Mouse (Mus musculus): ENCODE measurements around the gene Trim28.
A peak's percentile ranks its signal among the peaks of the same experiment; 100 is the strongest.

Gene Trim28

DNA sequence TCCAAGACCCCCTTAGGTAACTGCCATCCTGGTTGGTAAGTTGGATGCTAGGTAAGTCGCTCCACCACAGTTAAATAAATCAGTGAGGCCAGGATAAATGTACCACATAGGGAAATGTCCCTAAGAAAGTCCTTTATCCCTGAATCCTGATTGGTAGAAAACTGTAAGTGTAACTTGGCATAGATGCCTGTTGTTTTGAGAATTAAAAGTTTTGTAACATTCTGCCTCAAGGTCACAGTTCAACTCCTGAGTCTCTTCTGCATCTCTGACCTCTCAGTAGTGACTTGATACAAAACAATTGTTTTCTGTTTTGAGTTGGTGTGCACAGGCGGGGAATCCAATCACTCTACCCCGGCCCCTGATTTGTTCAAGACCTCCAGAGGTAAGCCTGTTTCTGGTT is at the start of gene Trim28:
TSS of gene Trim28 (plus strand) at position 264 of the 400 bp plus-strand sequence.
- DNase-seq, result no peak

DNA sequence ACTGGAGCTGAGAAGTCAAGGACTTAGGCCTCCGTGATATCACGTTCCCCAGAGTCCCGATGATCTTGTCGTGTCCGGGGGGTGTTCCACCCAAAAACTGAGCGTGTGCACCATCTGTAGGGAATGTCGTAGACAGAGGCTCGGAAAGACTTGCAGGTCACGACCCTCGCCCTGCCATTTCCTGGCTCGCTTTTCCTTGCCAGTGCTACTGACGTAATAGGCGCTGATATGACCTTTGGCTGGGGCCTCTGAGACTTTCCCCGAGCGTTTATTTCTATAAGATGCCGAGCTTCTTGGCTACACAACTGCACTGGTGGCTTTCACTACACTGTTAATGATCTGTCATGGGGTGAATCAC is 49.1 kb upstream of the Trim28 start:
- no peak for DNase-seq

DNA sequence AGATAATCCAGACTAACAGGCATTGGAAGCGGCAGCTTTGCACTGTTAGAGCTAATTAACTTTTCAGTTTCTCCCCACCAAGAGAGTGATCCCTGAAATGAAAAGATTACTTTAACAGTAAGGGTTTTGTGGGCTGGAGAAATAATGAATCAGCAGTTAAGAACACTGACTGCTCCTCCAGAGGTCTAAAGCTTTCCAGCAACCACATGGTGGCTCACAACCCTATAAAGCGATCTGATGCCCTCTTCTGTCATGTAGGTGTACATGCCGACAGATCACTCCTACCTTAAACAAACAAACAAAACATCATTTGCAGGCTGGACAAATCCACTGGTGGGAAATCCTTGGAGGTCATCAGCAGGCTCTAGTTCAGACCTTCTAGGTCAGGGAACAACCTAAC is 44.0 kb upstream of the Trim28 start:
- DNase-seq, result no peak

DNA sequence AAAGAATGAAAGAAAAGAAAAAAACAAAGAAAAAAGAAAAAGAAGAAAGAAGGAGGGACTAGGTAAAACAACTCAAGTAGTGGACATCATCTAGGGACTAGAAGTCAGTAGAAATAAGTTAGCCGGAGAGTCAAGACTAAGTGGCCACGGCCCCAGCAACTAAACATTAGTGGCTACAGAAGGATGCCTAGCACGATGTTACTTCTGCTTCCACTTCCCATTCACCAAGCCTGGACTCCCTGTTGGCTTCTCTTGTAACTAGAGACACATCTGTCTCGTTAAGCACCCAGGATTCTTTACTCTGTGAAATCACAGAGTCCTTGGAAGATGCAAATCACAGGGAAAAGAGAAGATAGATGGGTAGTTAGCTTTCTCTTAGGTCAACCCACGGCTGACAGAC is 41.4 kb upstream of the Trim28 start:
- no peak for DNase-seq

DNA sequence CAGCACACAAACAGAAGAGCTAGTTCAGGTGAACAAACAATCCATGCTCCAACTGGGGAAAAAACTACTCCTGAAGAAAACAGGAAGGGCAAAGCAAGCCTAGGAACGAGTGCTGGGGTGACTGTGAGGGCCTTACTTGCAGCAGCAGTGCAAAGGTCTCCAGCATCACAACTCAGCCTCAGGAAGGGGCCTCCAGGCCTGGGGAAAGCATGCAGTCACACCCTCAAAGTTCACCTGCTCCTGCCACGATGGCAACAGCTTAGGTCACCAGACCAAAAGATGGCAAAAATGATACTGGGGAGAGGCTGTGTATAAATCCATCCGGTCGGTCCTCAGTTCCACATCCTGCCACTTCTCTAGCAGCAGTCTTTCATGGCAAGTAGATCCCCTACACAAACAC is 40.0 kb upstream of the Trim28 start:
- DNase-seq, result no peak

DNA sequence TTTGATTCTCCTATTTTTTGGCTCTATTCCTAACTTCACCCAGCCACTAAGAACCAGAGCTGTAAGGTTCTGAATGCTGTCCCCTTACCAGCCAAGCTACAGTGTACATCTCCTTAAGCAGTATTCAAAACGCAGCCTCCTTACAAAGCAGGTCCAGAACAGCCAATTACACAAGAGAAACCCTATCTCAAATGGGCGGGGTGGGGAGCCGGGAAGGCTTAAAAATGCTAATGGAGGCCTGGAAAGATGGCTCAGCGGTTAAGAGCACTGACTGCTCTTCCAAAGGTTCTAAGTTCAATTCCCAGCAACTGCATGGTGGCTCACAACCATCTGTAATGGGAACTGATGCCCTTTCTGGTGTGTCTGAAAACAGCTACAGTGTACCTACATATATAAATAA is 39.2 kb upstream of the Trim28 start:
- DNase-seq, result no peak

DNA sequence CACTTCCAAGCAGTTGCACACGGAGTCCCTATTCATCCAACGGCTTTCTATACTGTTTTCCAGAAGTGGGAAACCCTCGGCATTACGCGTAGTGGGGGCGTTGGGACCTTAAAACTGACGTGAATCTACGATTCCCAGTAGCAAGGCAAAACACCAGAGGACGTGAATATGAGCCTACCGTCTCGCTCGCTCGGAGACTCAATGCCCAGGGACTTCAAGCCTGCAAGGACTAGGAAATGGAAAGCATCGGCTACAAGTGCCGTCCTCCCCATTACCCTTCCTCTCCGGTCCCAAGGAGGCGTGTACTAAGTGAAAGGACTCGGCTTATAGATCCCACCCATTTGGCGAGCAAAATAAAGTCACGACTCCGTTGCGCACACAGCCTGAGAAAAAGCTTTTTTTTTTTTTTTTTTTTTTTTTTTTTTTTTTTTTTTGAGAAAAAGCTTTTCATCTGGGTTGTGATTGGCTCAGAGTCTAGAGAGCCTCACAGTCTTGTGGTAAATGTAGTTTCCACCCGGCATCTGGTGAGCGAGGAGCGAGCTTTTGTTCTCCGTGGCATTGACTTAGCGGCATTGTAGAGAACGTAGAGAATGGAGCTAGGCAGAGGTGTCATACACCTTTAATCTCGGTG is 37.3 kb upstream of the Trim28 start:
- peak; percentile 75 for DNase-seq

DNA sequence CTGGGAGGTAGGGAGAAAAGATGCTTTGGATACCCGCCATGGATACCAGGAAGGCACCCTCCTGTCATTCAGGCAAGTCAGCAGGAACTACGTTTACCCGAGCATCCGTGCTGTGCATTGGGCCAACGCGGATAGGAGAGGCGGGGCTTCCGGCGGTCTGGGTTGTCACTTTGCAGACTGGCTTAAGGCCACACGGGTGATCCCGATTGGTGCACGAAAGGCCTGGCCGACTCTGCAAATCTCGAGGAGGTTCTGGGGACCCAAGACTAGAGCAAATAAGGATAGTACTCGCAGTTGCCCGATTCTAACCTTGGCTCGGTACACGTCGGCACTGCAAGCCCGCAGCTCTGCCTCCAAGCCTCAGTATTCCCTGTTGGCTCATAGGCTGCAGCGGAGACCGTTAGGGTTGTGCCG is 33.2 kb upstream of the Trim28 start, which contains the start of gene Zfp324:
TSS of gene Zfp324 (plus strand) at position 161 of the 414 bp plus-strand sequence.
- DNase-seq, result peak; percentile 90

DNA sequence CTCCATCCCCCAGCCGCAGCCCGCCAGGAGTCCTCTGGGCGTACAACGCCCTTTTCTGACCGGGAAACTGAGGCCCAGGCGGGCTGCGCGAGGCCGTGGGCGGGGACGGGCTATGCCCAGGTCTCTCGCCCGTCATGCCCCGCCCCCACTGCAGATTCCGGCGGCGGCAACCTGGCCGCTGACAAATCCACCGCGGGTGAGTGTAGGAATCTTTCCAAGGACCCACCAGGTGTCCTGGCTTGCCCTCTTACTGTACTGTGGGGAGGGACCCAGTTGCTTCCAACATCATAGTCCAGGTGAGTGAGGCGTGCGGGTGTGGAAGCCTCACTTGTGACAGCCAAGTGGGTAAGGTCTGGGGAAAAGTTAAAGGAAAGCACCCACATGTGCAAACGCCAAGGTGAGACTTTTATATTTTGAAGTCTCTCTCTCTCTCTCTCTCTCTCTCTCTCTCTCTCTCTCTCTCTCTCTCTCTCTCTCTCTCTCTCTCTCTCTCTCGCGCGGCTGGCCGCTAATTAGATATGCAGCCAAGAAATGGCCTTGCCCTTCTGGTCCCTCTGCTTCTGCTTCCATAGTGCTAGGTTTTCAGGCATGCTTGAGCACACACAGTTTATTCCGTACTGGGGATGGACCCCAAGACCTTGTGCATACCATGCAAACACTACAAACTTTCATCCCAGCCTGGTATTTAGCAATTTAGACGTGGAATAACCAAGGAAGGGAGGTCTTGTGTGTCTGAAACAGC is 32.6 kb upstream of the Trim28 start:
- peak; percentile 86 for DNase-seq

DNA sequence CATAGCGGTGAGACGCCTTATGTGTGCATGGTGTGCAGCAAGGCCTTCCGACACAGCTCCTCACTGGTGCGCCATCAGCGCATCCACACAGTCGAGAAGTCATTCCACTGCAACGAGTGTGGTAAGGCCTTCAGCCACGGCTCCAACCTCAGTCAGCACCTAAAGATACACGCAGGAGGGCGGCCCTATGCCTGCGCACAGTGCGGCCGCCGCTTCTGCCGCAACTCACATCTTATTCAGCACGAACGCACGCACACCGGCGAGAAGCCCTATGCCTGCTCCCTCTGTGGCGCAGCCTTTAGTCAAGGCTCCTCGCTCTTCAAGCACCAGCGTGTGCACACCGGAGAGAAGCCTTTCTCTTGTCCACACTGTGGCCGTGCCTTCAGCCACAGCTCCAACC is 28.0 kb upstream of the Trim28 start:
- DNase-seq, result no peak

DNA sequence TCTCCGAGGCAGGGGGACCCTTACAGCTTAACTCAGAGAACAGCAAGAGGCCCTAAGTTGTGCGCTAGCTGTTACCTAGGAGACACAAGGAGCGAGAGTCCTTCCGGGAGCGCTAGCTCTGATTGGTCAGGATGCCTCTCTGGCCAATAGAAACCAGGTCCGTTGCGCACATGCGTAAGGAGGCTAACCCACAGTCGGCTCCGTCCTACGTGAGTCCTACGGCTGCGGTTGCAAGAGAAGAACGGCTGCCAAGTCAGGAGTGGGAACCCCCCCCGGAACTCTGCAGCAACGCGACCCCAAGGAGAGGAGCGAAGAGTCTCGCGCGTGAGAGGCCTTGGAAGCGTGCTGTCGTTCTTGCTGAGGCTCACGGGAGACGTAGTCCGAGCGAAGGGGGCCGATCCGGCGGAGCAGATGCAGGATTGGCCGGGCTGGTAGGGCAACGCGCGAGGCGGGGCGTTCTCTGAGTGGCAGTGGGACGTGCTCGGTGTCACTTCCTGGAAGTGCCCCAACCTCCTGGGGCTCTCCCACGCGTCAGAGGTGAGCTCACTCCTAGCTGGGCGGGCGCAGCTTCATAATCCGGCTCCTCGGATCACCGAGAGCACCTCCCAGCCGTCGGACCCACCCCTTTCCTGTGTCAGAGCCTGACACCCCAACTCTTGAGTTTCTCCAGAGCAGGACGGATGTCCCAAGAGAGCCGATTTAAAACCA is 21.1 kb upstream of the Trim28 start, which contains the start of gene Zfp446:
TSS of gene Zfp446 (plus strand) at position 167 of the 708 bp plus-strand sequence.
- peak; percentile 96 for DNase-seq

DNA sequence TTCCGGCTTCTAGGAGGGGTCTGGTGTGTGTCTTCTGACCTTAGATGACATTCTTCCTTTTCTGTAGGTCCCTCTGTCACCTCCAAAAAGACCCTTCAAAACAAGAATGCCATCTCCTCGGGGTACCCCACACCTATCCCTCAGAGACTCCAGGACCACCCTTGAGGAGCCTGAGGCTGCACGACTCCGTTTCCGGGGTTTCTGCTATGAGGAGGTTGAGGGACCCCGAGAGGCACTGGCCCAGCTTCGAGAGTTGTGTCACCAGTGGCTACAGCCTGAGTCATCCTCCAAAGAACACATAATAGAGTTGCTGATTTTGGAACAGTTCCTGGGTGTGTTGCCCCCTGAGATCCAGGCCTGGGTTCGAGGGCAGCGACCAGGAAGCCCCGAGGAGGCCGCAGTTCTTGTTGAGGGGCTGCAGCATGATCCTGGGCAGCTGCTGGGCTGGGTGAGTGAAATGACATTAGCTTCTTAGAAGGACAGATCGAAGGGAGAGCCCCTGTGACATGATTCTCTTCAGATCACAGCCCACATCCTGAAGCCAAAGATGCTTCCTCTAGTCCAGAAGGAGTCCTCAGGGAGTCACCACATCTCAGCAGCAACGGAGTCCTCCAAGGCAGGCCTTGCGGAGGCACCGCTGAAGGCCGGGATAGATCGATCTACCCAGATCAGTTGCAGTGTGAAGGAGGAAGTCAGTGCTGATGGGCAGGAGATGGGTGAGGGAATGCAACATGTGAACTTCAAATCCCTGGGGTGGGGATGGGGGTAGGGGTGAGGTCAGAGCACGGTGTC is 19.8 kb upstream of the Trim28 start:
- peak; percentile 35 for DNase-seq

DNA sequence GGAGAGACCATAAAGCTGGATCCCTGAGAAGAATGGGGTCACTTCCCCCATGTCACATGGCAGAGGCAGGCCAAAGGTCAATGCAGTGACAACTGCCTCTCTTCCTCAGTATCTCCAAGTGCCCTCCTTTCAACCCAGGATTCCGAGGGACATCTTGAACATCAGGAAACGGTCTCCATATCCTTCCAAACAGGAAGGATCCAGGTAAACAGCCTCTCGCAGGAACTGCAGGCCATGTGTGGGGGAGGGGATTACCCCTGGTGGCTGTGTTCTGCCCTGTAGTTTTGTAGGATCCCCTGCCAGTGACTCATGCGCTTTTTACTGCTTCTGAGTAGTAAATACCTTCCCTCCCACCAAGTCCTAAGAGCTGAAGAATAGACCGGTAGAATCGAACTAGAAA is 19.1 kb upstream of the Trim28 start:
- no peak for DNase-seq

DNA sequence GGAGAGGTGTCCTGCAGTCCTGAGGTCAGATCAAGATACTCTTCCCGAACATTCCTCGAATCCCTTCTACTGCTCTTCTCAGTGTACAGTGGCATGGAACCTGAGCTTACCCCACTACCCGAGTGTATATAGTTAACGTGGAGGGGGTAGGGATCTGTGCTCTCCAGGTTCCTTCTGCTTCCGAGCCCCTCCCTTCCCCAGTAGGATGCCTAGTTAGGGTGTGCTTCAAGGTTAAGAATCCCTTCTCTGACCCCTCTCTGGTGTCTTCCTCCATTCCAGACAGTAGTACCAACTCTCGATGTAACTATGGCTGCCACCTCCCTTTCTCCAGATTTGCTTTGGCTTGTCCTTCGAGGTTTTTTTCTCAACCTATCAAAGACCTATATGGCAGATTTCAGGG is 18.6 kb upstream of the Trim28 start:
- DNase-seq, result no peak

DNA sequence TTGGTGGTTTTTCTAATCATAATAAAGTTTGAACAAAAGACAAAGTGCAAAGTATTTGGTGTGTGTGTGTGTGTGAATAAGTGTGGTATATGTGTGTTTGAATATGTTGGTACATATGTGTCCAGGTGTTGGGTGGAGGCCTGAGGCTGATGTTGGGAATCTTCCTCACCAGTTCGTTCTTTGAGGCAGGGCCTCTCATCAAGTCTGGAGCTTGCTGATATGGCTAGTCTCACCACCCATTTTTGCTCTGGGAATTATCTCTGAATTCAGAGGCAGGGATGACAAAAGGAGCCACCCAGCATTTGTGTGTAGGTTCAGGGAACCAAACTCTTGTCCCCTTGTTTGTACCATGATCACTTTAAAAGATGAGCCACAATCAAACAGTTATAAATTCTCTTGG is 13.2 kb upstream of the Trim28 start:
- DNase-seq, result no peak

DNA sequence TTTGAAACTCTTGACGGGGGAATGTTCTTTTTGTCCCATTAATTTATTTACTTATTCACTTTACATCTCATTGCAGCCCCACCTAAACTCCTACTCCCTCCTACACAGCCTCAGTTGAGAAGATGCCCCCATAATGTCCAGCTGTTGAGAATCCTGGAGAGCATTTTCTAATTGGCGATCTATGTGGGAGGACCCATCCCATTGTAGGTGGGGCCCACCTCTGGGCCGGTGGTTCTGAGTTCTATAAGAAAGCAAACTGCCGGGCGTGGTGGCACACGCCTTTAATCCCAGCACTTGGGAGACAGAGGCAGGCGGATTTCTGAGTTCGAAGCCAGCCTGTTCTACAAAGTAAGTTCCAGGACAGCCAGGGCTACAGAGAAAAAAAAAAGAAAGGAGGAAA is 12.0 kb upstream of the Trim28 start:
- no peak for DNase-seq

DNA sequence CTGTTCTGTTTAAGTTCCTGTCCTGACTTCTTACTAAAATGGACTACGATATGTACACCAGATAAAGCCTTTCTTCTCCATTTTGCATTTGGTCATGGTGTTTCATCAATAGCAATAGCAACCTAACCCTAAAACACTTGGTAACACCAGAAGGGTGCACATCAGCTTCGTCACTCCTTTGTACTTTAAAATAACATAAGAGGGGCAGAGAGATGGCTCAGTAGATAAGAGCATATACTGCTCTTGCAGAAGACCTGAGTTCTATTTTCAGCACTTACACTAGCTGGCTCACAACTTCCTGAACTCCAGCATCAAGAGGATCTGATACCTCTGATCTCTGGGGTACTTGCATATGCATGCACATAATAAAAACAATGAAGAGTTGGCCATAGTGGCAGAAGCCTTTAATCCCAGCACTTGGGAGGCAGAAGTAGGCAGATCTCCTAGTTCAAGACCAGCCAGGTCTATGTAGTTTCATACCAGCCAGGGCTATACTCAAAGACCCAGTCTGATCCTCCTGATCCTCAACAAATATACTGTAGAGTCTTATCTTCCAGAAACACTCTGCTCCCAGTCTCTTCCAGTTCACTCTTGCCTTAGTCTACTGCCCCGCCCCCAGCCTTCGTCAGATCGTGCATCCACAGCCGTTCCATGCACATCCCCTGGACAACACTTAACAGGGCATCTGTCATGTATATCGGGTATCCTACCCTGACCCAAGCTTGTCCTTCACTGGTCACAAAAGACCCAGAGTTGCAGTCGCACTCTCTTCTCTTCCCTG is 11.3 kb upstream of the Trim28 start:
- no peak for DNase-seq

DNA sequence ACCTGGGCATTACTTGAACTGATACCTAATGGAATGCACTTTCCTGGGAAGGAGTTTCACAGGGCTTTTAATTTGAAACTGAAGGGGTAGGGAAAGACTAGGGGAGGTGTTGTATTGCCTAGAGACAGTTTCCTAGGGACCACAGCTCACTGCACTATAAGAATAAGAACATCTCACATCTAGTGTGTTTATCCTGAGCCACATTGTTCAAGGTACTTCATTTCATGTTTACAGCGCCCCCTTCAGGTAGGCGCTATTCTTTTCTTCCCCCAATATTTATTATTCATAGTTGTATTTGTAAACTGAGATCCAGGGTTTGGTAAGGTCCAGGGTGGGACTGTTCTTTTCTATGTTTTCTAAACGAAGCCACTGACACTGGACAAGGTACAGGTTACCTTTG is 6.7 kb upstream of the Trim28 start:
- DNase-seq, result peak; percentile 77

DNA sequence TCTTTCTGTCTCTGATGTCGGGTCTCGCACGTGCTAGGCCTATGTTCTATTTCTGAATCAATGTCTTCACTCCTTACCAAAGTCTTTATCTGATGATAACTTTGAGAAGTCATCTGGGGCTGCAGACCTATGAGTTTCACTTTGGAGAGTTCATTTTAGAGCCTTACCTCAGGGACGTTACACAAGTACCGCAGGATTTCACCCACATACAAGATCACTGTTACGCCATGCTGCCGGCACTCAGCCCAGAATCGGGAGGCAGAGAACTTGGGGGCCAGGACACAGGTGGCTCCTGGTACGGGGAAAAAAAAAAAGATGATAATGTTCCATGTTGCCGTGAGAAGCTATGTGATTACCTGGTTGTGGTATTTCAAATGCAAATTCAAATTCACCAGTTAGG is 5.8 kb upstream of the Trim28 start:
- DNase-seq, result no peak

DNA sequence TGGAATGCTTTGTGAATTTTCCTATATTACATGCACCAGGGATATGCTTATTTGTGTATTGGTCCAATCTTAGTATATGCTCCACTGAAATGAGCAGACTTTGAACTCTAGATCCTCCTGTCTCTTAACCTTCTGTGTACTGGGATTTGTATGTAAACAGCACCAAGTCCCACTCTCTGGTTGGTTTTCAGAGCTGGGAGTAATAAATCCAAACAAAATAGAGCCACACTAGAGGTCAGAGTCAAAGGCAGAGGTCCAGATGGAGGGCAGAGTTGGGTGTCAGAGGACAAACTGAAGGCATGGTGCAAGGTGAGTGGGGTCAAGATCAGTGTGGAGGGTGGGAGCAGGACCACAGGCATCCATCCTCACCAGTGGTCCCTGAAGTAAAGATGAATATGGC is 3.1 kb upstream of the Trim28 start:
- no peak for DNase-seq

DNA sequence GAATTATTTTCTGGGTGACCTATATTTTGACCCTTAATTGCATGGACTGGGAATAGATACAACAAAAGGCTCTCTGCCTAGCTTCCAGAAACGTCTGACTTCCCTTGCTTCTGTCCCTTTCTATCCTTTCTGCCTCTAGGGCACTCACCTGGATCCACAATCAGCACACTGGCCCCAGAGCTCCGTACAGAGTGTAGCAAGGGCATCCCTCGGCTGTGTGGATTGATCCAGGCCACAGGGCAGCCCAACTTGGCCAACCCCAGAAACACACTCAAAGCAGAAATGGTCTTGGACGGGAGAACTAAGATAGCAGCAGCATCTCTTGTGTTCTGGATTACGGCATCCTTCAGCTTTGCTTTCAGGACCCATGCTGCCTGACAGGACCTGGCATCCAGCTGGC is 1.7 kb upstream of the Trim28 start:
- no peak for DNase-seq

DNA sequence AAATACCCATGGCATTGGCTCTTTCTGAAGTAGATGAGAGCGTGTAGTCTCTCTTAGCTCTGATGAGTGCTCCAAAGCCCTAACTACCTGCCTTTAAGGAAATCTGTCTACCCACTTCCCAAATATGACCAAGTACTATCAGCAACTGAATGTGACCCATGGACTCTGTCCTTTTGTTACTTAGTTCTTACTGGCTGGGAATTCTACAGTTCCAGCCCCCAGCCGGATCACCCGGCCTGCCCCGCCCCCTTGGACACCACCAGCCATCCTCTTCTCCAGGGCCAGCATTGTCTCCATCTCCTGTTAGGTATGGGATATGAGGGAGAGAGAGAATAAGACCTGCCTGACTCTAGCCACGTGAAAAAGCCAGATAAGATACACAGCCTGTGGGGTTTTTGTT is 861 bp upstream of the Trim28 start, which contains the start of gene Slc27a5:
TSS of gene Slc27a5 (minus strand) at position 140 of the 400 bp plus-strand sequence.
- no peak for DNase-seq

All from thymus, postnatal 4 days (tissue).